Mouse (Mus musculus) stomach, embryonic 15.5 days (tissue): ENCODE measurements at regions not wholly inside any gene's neighbourhood (a gene's known extent, or its start where the extent isn't known, plus 50 kb on each side); places are given as distances from the start of the nearest gene placed in this dataset.
A peak's percentile ranks its signal among the peaks of the same experiment; 100 is the strongest.

ENCODE experiments used
- ATAC-seq: fragments of 200-750 bp; cut with Nextera tagmentation; 2 replicates; pipeline ENCODE4 v1.8.0; 2017; ENCODE audit warnings: low read depth, moderate number of reproducible peaks, moderate TSS enrichment; ENCODE audit not compliant: insufficient read depth, low FRiP score
- H3K27ac ChIP-seq: fragments of 300-500 bp; sonication (generic); 2 replicates; pipeline ENCODE4 v1.5.1; 2015; ENCODE audit warnings: mild to moderate bottlenecking, inconsistent platforms
- H3K27me3 ChIP-seq: fragments of 300-500 bp; sonication (generic); replicated peaks from 2 replicates; pipeline ENCODE4 v1.6.1; 2015; ENCODE audit warnings: inconsistent platforms
- H3K36me3 ChIP-seq: fragments of 300-500 bp; sonication (generic); 2 replicates; pipeline ENCODE4 v1.6.1; 2015; ENCODE audit warnings: inconsistent platforms
- H3K4me1 ChIP-seq: fragments of 300-500 bp; sonication (generic); 2 replicates; pipeline ENCODE4 v1.6.1; 2015; ENCODE audit warnings: inconsistent platforms
- H3K4me2 ChIP-seq: fragments of 300-500 bp; sonication (generic); 2 replicates; pipeline ENCODE4 v1.6.1; 2015; ENCODE audit warnings: mild to moderate bottlenecking, inconsistent platforms
- H3K4me3 ChIP-seq: fragments of 300-500 bp; sonication (generic); replicated peaks from 2 replicates; pipeline ENCODE4 v1.5.1; 2015; ENCODE audit warnings: inconsistent platforms
- H3K9ac ChIP-seq: fragments of 300-500 bp; sonication (generic); 2 replicates; pipeline ENCODE4 v1.6.1; 2015; ENCODE audit warnings: inconsistent platforms
- H3K9me3 ChIP-seq: fragments of 300-500 bp; sonication (generic); 2 replicates; pipeline ENCODE4 v1.6.1; 2016; ENCODE audit warnings: inconsistent platforms
- WGBS: fragments of 180-500 bp; shearing (Covaris S2); methylation state at CpG from one replicate; pipeline ENCODE4 v1.1.7; 2015; 5-methylcytosine and 5-hydroxymethylcytosine counted together

GRCm38 (mm10) chr2:107964841-107965240 is 674.4 kb downstream of the Kcna4 start:
- no peaks in the 10 kb centered on the region for H3K9me3 ChIP-seq
- no peak overlapping the region for H3K27ac ChIP-seq
- H3K4me1 ChIP-seq: no peaks in the 10 kb centered on the region
- no peak for ATAC-seq
- no peaks in the 10 kb centered on the region for H3K27me3 ChIP-seq
- 75% methylated on average over 2 of the region's 2 CpGs for WGBS
- H3K36me3 ChIP-seq: no peaks in the 10 kb centered on the region
- no peak overlapping the region for H3K4me2 ChIP-seq
- no peak overlapping the region for H3K9ac ChIP-seq
- H3K4me3 ChIP-seq: no peak overlapping the region

GRCm38 (mm10) chr2:107965336-107966306 is 675.2 kb downstream of the Kcna4 start:
- 67% methylated on average over 7 of the region's 7 CpGs for WGBS
- Histone ChIP-seq H3K4me3 (no peak overlapping the region), H3K27ac (no peak overlapping the region), H3K9ac (no peak overlapping the region), H3K9me3 (no peaks in the 10 kb centered on the region), H3K27me3 (no peaks in the 10 kb centered on the region), H3K36me3 (no peaks in the 10 kb centered on the region), H3K4me2 (no peak overlapping the region), H3K4me1 (no peaks in the 10 kb centered on the region)
- ATAC-seq: no peak

- no peak overlapping the region for H3K4me3 ChIP-seq
- H3K4me1 ChIP-seq: no peaks in the 10 kb centered on the region
- no peaks in the 10 kb centered on the region for H3K27me3 ChIP-seq
- no peak overlapping the region for H3K27ac ChIP-seq
- no peaks in the 10 kb centered on the region for H3K36me3 ChIP-seq
- no peak overlapping the region for H3K4me2 ChIP-seq
- no peaks in the 10 kb centered on the region for H3K9me3 ChIP-seq
- H3K9ac ChIP-seq: no peak overlapping the region
- 48% methylated on average over 2 of the region's 2 CpGs for WGBS
- no peak for ATAC-seq
These were observed 678.1 kb downstream of the Kcna4 start for GRCm38 (mm10) chr2:107968526-107968925.

- 81% methylated on average over 2 of the region's 2 CpGs for WGBS
- H3K36me3 ChIP-seq: no peaks in the 10 kb centered on the region
- no peak overlapping the region for H3K27ac ChIP-seq
- H3K4me3 ChIP-seq: no peak overlapping the region
- no peak overlapping the region for H3K4me2 ChIP-seq
- no peaks in the 10 kb centered on the region for H3K9me3 ChIP-seq
- H3K27me3 ChIP-seq: no peaks in the 10 kb centered on the region
- no peak overlapping the region for H3K9ac ChIP-seq
- ATAC-seq: no peak
- no peaks in the 10 kb centered on the region for H3K4me1 ChIP-seq
These were observed 679.1 kb downstream of the Kcna4 start for GRCm38 (mm10) chr2:107969526-107969925.

GRCm38 (mm10) chr2:107973528-107973927 is 683.1 kb downstream of the Kcna4 start:
- no peaks in the 10 kb centered on the region for H3K36me3 ChIP-seq
- no peak overlapping the region for H3K9ac ChIP-seq
- no peaks in the 10 kb centered on the region for H3K27me3 ChIP-seq
- H3K4me3 ChIP-seq: no peak overlapping the region
- WGBS: 57% methylated on average over 4 of the region's 4 CpGs
- no peak overlapping the region for H3K27ac ChIP-seq
- ATAC-seq: no peak
- H3K9me3 ChIP-seq: no peaks in the 10 kb centered on the region
- no peaks in the 10 kb centered on the region for H3K4me1 ChIP-seq
- no peak overlapping the region for H3K4me2 ChIP-seq

- Histone ChIP-seq H3K36me3 (no peaks in the 10 kb centered on the region), H3K4me3 (no peak overlapping the region), H3K9me3 (no peaks in the 10 kb centered on the region), H3K4me1 (no peaks in the 10 kb centered on the region), H3K9ac (no peak overlapping the region), H3K4me2 (no peak overlapping the region), H3K27me3 (no peaks in the 10 kb centered on the region), H3K27ac (no peak overlapping the region)
- 56% methylated on average over 6 of the region's 6 CpGs for WGBS
- no peak for ATAC-seq
These were observed 704.4 kb downstream of the Kcna4 start for GRCm38 (mm10) chr2:107994831-107995230.

- H3K9ac ChIP-seq: no peak overlapping the region
- WGBS: 75% methylated on average over 3 of the region's 3 CpGs
- no peaks in the 10 kb centered on the region for H3K4me1 ChIP-seq
- no peak overlapping the region for H3K27ac ChIP-seq
- no peak overlapping the region for H3K4me2 ChIP-seq
- ATAC-seq: no peak
- no peaks in the 10 kb centered on the region for H3K36me3 ChIP-seq
- H3K27me3 ChIP-seq: no peaks in the 10 kb centered on the region
- H3K4me3 ChIP-seq: no peak overlapping the region
- H3K9me3 ChIP-seq: no peaks in the 10 kb centered on the region
These were observed 721.1 kb downstream of the Kcna4 start for GRCm38 (mm10) chr2:108011534-108011933.

- H3K4me1 ChIP-seq: no peaks in the 10 kb centered on the region
- no peaks in the 10 kb centered on the region for H3K9me3 ChIP-seq
- H3K27ac ChIP-seq: no peak overlapping the region
- H3K36me3 ChIP-seq: no peaks in the 10 kb centered on the region
- no peaks in the 10 kb centered on the region for H3K27me3 ChIP-seq
- no peak overlapping the region for H3K4me3 ChIP-seq
- H3K9ac ChIP-seq: no peak overlapping the region
- no peak overlapping the region for H3K4me2 ChIP-seq
- ATAC-seq: no peak
- WGBS: 47% methylated on average over 3 of the region's 3 CpGs
These were observed 732.8 kb downstream of the Kcna4 start for GRCm38 (mm10) chr2:108023206-108023605.

- H3K4me2 ChIP-seq: no peak overlapping the region
- no peaks in the 10 kb centered on the region for H3K9me3 ChIP-seq
- H3K27me3 ChIP-seq: no peaks in the 10 kb centered on the region
- no peak overlapping the region for H3K4me3 ChIP-seq
- H3K4me1 ChIP-seq: no peaks in the 10 kb centered on the region
- H3K9ac ChIP-seq: no peak overlapping the region
- H3K27ac ChIP-seq: no peak overlapping the region
- ATAC-seq: no peak
- H3K36me3 ChIP-seq: no peaks in the 10 kb centered on the region
- 89% methylated on average over 2 of the region's 2 CpGs for WGBS
These were observed 740.2 kb downstream of the Kcna4 start for GRCm38 (mm10) chr2:108030657-108031056.

- no peaks in the 10 kb centered on the region for H3K9me3 ChIP-seq
- ATAC-seq: peak; percentile 31; the same call in 1 of the 2 replicates
- H3K9ac ChIP-seq: no peak overlapping the region
- no peaks in the 10 kb centered on the region for H3K4me1 ChIP-seq
- H3K36me3 ChIP-seq: no peaks in the 10 kb centered on the region
- H3K4me3 ChIP-seq: no peak overlapping the region
- H3K27me3 ChIP-seq: no peaks in the 10 kb centered on the region
- no peak overlapping the region for H3K4me2 ChIP-seq
- H3K27ac ChIP-seq: no peak overlapping the region
- 50% methylated on average over 3 of the region's 3 CpGs for WGBS
These were observed 742.0 kb downstream of the Kcna4 start for GRCm38 (mm10) chr2:108032301-108033013.

GRCm38 (mm10) chr2:108033328-108034182 is 743.1 kb downstream of the Kcna4 start:
- Histone ChIP-seq H3K27me3 (no peaks in the 10 kb centered on the region), H3K9ac (no peak overlapping the region), H3K27ac (no peak overlapping the region), H3K36me3 (no peaks in the 10 kb centered on the region), H3K9me3 (no peaks in the 10 kb centered on the region), H3K4me1 (no peaks in the 10 kb centered on the region), H3K4me2 (no peak overlapping the region), H3K4me3 (no peak overlapping the region)
- 65% methylated on average over 8 of the region's 8 CpGs for WGBS
- no peak for ATAC-seq
